Mouse (Mus musculus): ENCODE results near the gene Sox13. TPM values are rescaled to one million over a fixed set of nuclear protein-coding genes. Genes with fewer than 3 reads are reported as not detected.

The Sox13 gene
- 10 to 100 TPM in 1 of 2 experiments, 1 to 10 TPM in 1; 8.9 to 12.4 TPM for total RNA-seq (2021)
- long read RNA-seq, experiment 1, partial matches to known transcripts, result 0 of 1 reads
- long read RNA-seq, experiment 1, other reads (novel, unspliced or antisense), result 1 of 1 reads
- long read RNA-seq, experiment 2, partial matches to known transcripts, result 1 of 2 reads
- long read RNA-seq, experiment 2, other reads (novel, unspliced or antisense), result 1 of 2 reads

DNA sequence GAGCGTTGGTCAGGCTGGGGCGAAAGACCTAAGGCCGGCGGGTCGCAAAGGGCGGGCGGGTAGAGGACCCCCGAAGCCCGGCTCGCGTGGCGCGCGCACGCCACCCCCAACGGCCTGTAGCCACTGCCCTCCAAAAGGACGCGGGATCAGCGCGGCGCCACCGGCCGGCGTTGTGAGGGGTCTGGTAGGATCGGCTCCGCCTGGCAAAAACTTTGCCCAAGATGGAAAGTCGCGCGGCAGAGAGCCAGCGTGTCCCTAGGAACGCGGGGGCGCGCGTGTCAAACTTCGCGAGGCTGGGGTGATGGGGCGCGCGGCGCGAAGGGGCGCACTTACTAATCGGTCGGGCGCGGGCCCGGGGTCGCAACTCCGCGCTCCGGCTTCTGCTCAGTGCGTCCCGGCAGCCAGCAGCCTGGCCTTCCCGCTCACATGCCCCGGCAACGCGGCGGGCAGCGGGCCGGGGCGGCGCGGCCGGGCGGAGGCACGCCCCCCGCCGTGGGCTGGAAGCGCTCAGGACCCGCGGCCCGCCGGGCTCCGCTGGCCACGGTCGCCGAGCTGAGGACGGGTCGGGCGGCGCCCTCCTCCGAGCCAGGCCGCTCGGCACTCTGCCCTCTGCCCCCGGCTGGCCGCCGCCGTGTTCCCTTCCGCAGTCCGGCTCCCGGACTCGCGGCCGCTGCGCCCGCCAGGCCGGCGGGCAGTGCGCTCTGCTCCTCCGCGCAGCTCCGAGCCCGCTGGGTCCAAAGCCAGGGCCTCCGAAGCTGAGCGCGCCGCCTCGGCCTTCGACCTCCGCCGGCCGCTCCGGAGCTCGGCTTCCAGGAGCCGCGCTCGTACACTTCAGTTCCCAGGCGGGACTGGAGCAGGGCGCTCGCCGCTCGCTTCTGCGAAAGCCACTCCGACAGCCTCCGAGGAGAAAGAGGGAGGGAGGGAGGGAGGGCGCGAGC is at the start of gene Sox13:
Sox13 (minus strand) TSS at position 835 of the 938 bp plus-strand sequence.
- peak within 1 kb of the TSS; percentile 94 for H3K4me3 ChIP-seq
- intact Hi-C loops (cut with DNase I), result loop anchor here (2.0 kb wide), 1 partner anchor 41 kb away; no protein-coding TSS in a partner anchor
- peak; percentile 81 for DNase-seq
- H3K27ac ChIP-seq, result peak within 1 kb of the TSS; percentile 91
- no peak for TF ChIP-seq CTCF (IDR thresholded peaks at IDR 0.05)

DNA sequence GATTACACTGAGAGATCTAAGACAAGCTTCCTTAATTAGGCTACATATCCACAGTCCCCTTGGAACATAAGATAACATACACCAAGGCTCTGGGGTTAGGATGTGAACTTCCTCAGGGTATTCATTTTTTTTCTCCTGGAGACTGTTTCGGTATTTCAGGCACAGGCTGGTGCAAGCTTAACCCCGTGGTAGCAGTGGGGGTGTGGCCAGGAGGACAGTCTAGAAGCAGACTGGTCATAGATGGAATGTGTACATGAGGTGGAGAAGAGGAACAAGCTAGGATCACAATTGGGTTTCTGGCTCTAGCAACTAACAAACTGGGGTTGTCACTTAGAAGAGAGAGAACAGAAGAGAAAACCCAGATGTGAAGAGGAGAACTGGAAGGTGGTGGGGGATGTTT is 47.4 kb upstream of the Sox13 start:
- Histone ChIP-seq H3K27ac (peak overlapping the region; percentile 65; the same call in 1 of the 2 replicates), H3K4me3 (no peak overlapping the region)
- intact Hi-C loops (cut with DNase I), result no loop called here
- no peak for DNase-seq
- TF ChIP-seq CTCF (IDR thresholded peaks at IDR 0.05), result no peak

DNA sequence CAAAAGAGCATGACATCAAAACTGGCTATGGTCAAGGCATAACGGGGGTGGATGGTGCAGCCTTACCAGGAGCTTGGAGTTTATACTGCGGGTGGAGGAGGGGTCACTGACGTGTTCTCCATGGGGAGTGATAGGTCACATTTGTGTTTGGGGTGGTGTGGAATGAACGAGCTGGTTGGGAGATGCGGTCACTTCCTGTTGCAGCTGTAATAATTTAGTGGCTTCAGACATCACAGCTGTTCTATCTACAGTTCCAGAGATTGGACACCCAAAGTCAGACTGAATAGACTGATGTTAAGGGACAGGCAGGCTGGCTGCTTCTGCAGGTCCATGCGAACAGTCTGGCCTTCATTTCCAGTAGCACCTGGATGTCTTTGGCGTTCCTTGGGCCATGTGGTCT is 46.9 kb upstream of the Sox13 start:
- peak; percentile 61 for DNase-seq
- no peak for TF ChIP-seq CTCF (IDR thresholded peaks at IDR 0.05)
- intact Hi-C loops (cut with DNase I), result no loop called here
- H3K4me3 ChIP-seq, result no peak overlapping the region
- H3K27ac ChIP-seq, result peak overlapping the region; percentile 65

DNA sequence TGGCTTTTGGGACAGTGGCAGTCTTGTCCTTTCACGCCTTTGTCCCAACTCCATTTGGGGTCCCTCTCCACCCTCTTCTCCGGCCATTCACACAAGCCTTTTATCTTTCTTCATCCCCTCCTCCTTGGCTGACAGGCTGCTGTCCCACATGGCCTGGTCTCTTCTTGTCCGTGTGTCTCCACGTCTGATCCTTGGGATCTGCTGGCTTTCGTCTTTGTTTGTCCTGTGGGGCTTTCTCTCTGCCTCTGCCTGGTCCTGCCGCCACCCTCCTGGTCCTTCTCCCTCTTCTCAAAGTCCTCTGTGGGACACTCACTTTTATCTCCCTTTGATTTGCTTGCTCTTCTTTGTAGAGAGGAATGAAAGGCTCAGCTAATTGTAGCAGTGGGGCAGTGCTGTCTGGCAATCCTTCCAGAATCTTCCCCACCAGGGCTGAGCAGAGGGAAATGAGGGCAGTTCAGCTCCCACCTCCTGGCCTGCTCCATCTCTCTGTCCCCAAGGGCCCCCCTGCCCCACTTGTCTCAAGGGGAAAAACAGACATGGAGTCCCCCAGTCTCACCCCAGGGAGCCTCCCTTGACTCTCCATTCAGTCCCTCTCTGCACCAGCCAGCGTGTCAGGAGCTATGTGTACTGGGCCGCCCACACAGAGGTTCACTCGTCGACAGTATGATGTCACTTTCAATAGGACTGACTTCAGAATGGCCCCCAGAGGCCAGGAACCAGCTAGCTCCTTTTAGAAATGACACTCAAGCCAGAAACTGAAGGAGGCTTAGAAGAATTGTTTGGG is 46.3 kb upstream of the Sox13 start:
- Histone ChIP-seq H3K27ac (peak overlapping the region; percentile 65), H3K4me3 (no peak overlapping the region)
- peak; percentile 48 for DNase-seq
- TF ChIP-seq CTCF (IDR thresholded peaks at IDR 0.05), result no peak
- intact Hi-C loops (cut with DNase I), result no loop called here

DNA sequence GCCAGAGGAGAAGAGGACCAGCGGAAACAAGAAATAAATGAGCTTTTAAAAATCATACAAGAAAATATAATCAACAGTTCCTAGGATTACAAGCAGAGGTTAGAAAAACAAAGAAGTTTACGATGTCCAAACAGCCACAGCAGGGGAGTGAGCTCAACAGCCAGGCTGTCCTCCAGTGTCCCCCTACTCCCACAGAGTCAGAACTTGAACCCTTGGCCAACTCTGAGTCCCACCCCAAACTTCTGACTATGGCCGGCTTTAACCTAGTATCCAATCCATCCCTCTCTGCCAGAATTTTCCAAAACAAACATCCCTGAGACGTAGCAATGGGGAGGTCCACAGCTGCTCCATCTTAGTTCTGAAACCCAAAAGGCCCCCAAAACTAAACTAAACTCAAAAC is 45.0 kb upstream of the Sox13 start:
- no peak overlapping the region for H3K4me3 ChIP-seq
- no peak for TF ChIP-seq CTCF (IDR thresholded peaks at IDR 0.05)
- intact Hi-C loops (cut with DNase I), result no loop called here
- peak overlapping the region; percentile 43; the same call in 1 of the 2 replicates for H3K27ac ChIP-seq
- DNase-seq, result no peak

DNA sequence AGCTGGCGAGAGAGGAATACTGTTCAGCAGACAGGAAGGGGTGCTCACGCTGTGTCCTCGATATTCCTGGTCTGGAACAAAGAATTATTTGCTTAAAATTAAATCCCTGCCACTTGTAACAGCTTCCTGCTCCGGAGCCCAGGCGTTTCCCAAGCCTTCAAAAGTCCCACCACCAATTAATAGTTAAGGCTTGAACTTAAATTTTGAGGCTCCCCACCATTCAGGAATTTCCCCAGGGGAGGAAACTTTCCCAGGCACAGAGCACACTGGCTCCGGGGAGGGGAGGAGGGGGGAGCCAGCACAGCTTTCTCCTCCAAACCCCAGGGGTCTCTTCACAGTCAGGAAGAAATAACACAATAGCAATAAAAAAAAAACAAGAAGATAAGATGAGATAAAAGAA is 44.6 kb upstream of the Sox13 start:
- intact Hi-C loops (cut with DNase I), result no loop called here
- Histone ChIP-seq H3K27ac (peak overlapping the region; percentile 43; the same call in 1 of the 2 replicates), H3K4me3 (no peak overlapping the region)
- no peak for DNase-seq
- TF ChIP-seq CTCF (IDR thresholded peaks at IDR 0.05), result no peak

DNA sequence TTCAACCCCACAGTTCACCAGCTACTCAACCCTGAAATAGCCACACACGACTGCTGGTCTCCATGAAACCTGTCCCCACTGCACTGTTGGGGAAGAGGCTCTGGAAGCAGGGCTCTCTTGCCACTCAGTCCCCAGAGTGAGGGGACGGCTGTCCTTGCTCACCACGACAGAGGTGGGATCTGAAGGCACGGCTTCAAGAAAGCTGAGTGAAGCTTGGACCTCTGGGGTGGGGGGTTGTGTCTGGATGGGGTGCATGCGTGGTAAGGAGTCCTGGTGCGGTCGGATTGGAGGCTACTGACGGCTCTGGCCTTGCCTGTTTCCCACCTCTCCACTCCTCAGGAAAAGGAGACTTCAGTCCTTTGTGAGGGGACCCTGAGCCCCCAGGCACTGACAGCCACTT is 43.7 kb upstream of the Sox13 start:
- H3K27ac ChIP-seq, result no peak overlapping the region
- H3K4me3 ChIP-seq, result no peak overlapping the region
- intact Hi-C loops (cut with DNase I), result no loop called here
- DNase-seq, result no peak
- no peak for TF ChIP-seq CTCF (IDR thresholded peaks at IDR 0.05)

DNA sequence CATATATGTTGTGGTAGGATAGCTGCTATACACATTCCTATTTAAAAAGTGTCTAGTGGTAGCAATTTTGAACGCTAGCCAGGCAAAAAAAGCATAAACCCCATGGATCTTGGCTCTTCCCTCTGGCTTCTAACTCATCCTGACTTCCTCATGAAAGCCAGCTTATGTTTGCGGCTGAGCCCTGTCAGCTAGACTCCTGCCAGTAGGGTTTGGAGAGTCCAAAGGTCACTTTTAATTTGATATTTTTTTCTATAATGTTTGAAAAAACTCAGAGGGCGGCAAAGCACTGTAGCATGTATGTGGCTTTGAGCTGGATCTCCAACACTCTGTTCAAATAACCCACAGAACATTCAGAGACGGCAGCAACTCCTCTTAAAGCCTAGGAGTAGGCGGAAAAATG is 39.0 kb upstream of the Sox13 start:
- no peak for TF ChIP-seq CTCF (IDR thresholded peaks at IDR 0.05)
- Histone ChIP-seq H3K27ac (no peak overlapping the region), H3K4me3 (no peak overlapping the region)
- DNase-seq, result no peak
- intact Hi-C loops (cut with DNase I), result no loop called here

DNA sequence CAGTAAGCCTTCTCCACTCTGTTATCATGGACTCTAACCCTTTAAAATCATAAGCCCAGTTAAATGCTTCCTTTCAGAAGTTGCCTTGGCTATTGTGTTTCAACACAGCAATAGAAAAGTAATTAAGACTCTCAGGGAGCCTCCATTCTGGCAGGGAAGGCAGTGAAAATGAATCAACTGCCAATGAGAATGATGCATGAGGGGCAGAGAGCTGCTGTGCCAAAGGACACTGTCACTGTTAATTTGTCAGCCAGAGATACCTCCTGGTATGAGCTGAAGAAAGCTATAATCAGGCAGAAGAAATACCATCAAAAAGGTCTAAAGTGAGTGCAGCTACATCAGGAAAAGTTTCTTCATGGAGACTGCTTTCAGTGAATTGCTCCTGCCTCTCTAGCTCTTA is 36.8 kb upstream of the Sox13 start:
- TF ChIP-seq CTCF (IDR thresholded peaks at IDR 0.05), result no peak
- Histone ChIP-seq H3K27ac (no peak overlapping the region), H3K4me3 (no peak overlapping the region)
- intact Hi-C loops (cut with DNase I), result no loop called here
- DNase-seq, result no peak

DNA sequence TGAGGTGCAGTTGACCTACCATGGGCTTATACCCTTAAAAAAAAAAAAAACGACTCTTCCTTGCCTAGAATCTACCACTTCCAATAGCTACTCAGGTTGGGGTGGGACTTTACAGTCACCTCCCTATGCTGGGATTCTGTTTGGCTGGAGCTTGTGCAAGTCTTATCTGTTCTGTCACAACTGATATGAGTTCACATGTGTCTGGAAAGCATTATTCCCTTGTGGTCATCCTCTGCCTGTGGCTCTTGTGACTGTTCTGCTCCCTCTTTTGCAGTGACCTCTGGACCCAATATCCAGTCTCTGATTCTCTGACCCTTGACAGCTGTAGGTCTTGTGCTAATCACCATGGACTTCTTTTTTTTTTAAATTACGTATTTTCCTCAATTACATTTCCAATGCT is 31.9 kb upstream of the Sox13 start:
- H3K4me3 ChIP-seq, result no peak overlapping the region
- TF ChIP-seq CTCF (IDR thresholded peaks at IDR 0.05), result no peak
- DNase-seq, result no peak
- intact Hi-C loops (cut with DNase I), result no loop called here
- H3K27ac ChIP-seq, result no peak overlapping the region

DNA sequence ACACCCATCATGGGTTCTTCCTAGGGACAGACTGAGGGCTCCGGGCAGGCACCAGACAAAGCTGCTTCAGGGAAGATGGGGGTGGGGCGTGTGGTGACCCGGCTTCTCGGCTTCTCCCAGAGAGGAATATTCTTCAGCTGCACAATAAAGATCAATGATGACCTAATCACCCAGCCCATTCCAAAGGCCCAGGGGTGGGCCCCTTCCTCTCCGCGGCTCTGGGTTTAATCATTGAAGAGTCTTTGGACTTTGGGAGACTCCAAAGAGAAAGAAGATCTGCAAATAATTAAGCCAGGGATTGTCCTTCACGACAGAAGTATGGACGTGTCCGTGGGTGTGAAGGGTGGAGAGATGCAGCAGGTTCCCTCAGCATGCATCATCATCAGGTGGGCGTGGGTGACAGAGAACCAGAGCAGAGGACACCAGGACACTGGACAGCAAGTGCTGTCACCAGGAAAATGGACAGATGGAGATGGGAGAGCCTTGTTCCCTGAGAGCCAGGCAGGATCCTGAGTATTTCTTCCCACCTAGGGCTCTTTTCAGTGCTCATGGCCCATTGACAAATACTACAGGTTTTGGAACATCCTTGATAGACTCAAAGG is 28.5 kb upstream of the Sox13 start:
- DNase-seq, result peak; percentile 38
- Histone ChIP-seq H3K27ac (peak overlapping the region; percentile 81), H3K4me3 (peak overlapping the region; percentile 29; the same call in 1 of the 2 replicates)
- intact Hi-C loops (cut with DNase I), result no loop called here
- TF ChIP-seq CTCF (IDR thresholded peaks at IDR 0.05), result no peak

DNA sequence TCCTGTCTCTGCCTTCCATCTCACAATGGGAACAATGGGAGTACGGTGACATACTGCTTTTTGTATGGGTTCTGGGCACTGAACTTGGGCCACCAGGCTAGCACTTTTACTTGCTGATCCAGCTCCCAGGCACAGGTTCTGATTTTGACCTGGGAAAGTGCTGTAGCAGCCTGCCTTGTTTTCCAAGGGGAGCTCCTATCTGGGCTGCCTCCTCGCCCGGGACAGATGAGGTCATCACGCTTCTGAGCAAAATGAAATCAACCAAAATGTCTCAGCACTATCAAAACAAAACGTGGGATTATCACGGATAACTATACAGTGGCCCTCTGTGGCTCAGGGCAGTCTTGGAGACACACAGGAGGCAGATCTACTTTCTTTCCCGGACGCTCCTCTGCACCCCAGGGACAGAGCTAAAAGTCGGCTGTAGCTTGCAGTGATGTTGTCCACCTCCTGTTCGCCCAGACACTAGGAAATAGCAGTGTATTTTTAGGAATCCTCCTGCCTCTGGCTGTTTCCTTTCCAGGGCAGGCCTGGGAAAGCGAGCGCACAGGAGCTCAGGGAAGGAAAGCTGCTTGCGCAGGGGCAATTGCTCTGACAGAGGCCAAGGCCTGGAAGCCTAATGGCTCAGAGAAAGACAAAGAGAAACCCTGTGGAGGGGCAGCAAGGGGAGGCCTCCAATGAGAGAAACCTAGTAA is 27.8 kb upstream of the Sox13 start:
- H3K4me3 ChIP-seq, result peak overlapping the region; percentile 29
- TF ChIP-seq CTCF (IDR thresholded peaks at IDR 0.05), result no peak
- intact Hi-C loops (cut with DNase I), result no loop called here
- peak overlapping the region; percentile 81 for H3K27ac ChIP-seq
- peak; percentile 28 for DNase-seq

All from gastrocnemius, adult 2 months (tissue).